Mouse (Mus musculus) midbrain, embryonic 16.5 days (tissue): ENCODE measurements at regions not wholly inside any gene's neighbourhood (a gene's known extent, or its start where the extent isn't known, plus 50 kb on each side); places are given as distances from the start of the nearest gene placed in this dataset.

Source experiments
- ATAC-seq: fragments of 200-750 bp; cut with Nextera tagmentation; 2 replicates; pipeline ENCODE4 v1.8.0; 2017; ENCODE audit warnings: moderate TSS enrichment
- H3K27ac ChIP-seq: fragments of 300-500 bp; sonication (generic); 2 replicates; pipeline ENCODE4 v1.5.1; 2014; ENCODE audit warnings: mild to moderate bottlenecking, low read length, mixed read lengths
- H3K27me3 ChIP-seq: fragments of 300-500 bp; sonication (generic); 2 replicates; pipeline ENCODE4 v1.6.1; 2014; ENCODE audit warnings: low read depth, low read length, mixed read lengths; ENCODE audit not compliant: control insufficient read depth, insufficient read depth
- H3K36me3 ChIP-seq: fragments of 300-500 bp; sonication (generic); 2 replicates; pipeline ENCODE4 v1.6.1; 2014; ENCODE audit warnings: mild to moderate bottlenecking, low read length, moderate library complexity, mixed read lengths; ENCODE audit not compliant: control insufficient read depth, insufficient read depth
- H3K4me1 ChIP-seq: fragments of 300-500 bp; sonication (generic); 2 replicates; pipeline ENCODE4 v1.6.1; 2014; ENCODE audit warnings: mild to moderate bottlenecking, low read length, mixed read lengths; ENCODE audit not compliant: control insufficient read depth, insufficient read depth
- H3K4me2 ChIP-seq: fragments of 300-500 bp; sonication (generic); 2 replicates; pipeline ENCODE4 v1.6.1; 2014; ENCODE audit warnings: mild to moderate bottlenecking, low read length, mixed read lengths
- H3K4me3 ChIP-seq: fragments of 300-500 bp; sonication (generic); 2 replicates; pipeline ENCODE4 v1.5.1; 2014; ENCODE audit warnings: low read depth, mild to moderate bottlenecking, low read length, moderate library complexity, mixed read lengths
- H3K9ac ChIP-seq: fragments of 300-500 bp; sonication (generic); 2 replicates; pipeline ENCODE4 v1.6.1; 2014; ENCODE audit warnings: low read depth, low read length, mixed read lengths
- H3K9me3 ChIP-seq: fragments of 300-500 bp; sonication (generic); replicated peaks from 2 replicates; pipeline ENCODE4 v1.6.1; 2014; ENCODE audit warnings: mild to moderate bottlenecking, low read length, mixed read lengths; ENCODE audit not compliant: control insufficient read depth, poor library complexity, severe bottlenecking
- WGBS: fragments of 180-500 bp; shearing (Covaris S2); extraction: QIAGEN DNeasy Blood & Tissue Kit; methylation state at CpG from one replicate; pipeline ENCODE4 v1.1.7; 2014; 5-methylcytosine and 5-hydroxymethylcytosine counted together

DNA sequence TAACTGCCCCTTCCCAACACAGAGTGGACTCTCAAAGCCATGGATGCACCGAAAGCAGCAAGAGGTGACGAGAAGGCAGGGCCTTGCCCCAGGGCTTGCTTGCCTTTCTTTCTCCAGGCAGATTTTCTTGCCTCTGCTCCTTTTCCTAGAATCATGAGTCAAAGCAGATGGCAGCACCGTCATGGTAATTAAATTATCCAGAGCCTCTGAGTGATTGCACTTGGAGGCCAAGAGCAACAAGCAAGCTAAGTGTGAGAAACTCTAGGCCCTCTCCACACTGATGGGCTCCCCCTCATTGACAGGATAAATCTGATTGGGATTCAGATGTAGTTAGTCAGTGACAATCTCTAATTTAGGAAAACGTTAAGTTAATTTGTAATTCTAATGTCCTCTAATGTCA, 427.5 kb downstream of the Glrx3 start:
- H3K27me3 ChIP-seq, result no peaks in the 10 kb centered on the region
- H3K4me3 ChIP-seq, result no peak overlapping the region
- no peak overlapping the region for H3K27ac ChIP-seq
- no peaks in the 10 kb centered on the region for H3K36me3 ChIP-seq
- H3K9ac ChIP-seq, result no peak overlapping the region
- no peak overlapping the region for H3K4me2 ChIP-seq
- no peak for ATAC-seq
- WGBS, result 35% methylated on average over 4 of the region's 4 CpGs
- no peaks in the 10 kb centered on the region for H3K9me3 ChIP-seq
- H3K4me1 ChIP-seq, result no peaks in the 10 kb centered on the region; the same call in 1 of the 2 replicates

- Histone ChIP-seq H3K27ac (no peak overlapping the region), H3K36me3 (no peaks in the 10 kb centered on the region), H3K9me3 (no peaks in the 10 kb centered on the region), H3K4me2 (no peak overlapping the region), H3K4me3 (no peak overlapping the region), H3K9ac (no peak overlapping the region), H3K4me1 (no peaks in the 10 kb centered on the region; the same call in 1 of the 2 replicates), H3K27me3 (no peaks in the 10 kb centered on the region)
- 37% methylated on average over 7 of the region's 7 CpGs for WGBS
- ATAC-seq, result no peak
These were observed 428.0 kb downstream of the Glrx3 start for GRCm38 (mm10) chr7:137865457-137865856.

DNA sequence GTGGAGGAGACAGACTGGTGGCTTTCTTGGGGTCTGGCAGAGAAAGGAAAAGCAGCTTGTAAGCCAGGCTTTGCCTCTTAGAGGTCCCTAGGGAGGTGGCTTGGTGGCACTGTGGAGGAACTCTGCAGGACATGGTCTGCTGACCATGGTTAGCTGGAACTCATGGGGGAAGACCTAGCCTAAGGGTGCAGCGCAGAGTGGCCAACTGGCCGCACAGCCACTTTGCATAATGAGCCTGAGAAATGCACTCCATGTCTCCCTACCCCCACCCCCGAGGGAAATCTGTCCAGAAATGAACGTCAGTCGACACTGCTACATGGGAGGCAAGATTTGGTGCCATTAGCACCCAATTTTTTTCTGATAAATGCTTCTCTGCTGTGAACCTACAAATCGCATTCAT, 429.5 kb downstream of the Glrx3 start:
- H3K36me3 ChIP-seq, result no peaks in the 10 kb centered on the region

GRCm38 (mm10) chr7:137868501-137868900, 431.1 kb downstream of the Glrx3 start:
- no peak for ATAC-seq
- no peak overlapping the region for H3K4me2 ChIP-seq
- H3K9me3 ChIP-seq, result no peaks in the 10 kb centered on the region
- no peaks in the 10 kb centered on the region for H3K36me3 ChIP-seq
- H3K4me1 ChIP-seq, result no peaks in the 10 kb centered on the region; the same call in 1 of the 2 replicates
- H3K9ac ChIP-seq, result no peak overlapping the region
- H3K4me3 ChIP-seq, result no peak overlapping the region
- H3K27ac ChIP-seq, result no peak overlapping the region
- H3K27me3 ChIP-seq, result no peaks in the 10 kb centered on the region
- 70% methylated on average over 3 of the region's 3 CpGs for WGBS

More for the DNA sequence above, 429.5 kb downstream of the Glrx3 start:
- Histone ChIP-seq H3K4me2 (no peak overlapping the region), H3K4me3 (no peak overlapping the region), H3K9ac (no peak overlapping the region), H3K9me3 (no peaks in the 10 kb centered on the region), H3K27ac (no peak overlapping the region), H3K27me3 (no peaks in the 10 kb centered on the region), H3K4me1 (no peaks in the 10 kb centered on the region; the same call in 1 of the 2 replicates)
- ATAC-seq, result no peak
- WGBS, result 58% methylated on average over 6 of the region's 6 CpGs

- Histone ChIP-seq H3K4me2 (no peak overlapping the region), H3K27me3 (no peaks in the 10 kb centered on the region), H3K4me1 (no peaks in the 10 kb centered on the region; the same call in 1 of the 2 replicates), H3K9me3 (no peaks in the 10 kb centered on the region; the same call in 1 of the 2 replicates), H3K27ac (no peak overlapping the region), H3K9ac (no peak overlapping the region), H3K4me3 (no peak overlapping the region), H3K36me3 (no peaks in the 10 kb centered on the region)
- 87% methylated on average over 2 of the region's 2 CpGs for WGBS
- no peak for ATAC-seq
These were observed 437.9 kb downstream of the Glrx3 start for GRCm38 (mm10) chr7:137875306-137875705.

DNA sequence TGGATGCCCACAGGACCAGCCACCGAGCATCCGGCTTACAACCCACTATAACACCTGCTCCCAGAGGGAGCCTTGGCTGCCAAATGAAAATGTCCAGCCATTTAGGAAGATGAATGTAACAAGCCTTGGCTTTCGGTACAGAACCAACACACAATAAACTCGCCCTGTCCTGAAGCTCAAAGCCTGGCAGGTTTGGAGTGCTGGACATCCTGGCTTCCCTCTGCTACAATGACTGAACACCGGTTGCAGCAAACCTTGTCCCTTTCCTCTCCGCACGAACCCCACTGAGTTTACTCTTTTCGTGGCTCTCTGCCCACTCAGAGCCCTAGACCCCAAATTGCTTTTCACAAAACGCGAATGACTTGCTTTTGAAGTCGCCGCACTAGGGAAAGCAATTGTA, 441.9 kb downstream of the Glrx3 start:
- Histone ChIP-seq H3K27me3 (no peaks in the 10 kb centered on the region), H3K36me3 (no peaks in the 10 kb centered on the region), H3K4me3 (no peak overlapping the region), H3K4me2 (no peak overlapping the region), H3K9me3 (no peaks in the 10 kb centered on the region), H3K4me1 (peaks cover 5% of the 10 kb centered on the region; the same call in 1 of the 2 replicates), H3K9ac (no peak overlapping the region), H3K27ac (no peak overlapping the region)
- WGBS, result 84% methylated on average over 12 of the region's 12 CpGs
- ATAC-seq, result no peak

DNA sequence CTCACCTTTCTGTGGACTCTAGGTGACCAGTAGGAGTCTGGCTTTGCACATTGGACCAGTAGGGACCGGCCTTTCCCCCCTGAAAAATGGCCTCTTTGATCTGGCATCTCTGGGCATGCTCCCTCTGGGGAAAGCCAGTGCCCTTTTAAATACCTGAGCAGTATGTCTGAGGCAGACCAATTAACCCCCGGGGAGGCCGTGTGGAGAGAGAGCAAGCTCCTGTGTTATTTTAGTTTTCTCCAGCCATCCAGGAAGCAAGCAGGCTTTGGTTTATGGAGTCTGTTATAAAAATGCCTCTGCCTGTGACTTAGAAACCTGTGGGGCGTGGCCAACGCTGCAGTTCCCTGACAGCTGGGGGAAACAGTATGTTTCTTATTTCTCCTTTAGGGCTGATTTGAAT, 445.5 kb downstream of the Glrx3 start:
- H3K4me1 ChIP-seq, result peaks cover 7% of the 10 kb centered on the region
- H3K9ac ChIP-seq, result no peak overlapping the region
- no peaks in the 10 kb centered on the region for H3K36me3 ChIP-seq
- H3K9me3 ChIP-seq, result no peaks in the 10 kb centered on the region
- no peak overlapping the region for H3K4me2 ChIP-seq
- no peak overlapping the region for H3K4me3 ChIP-seq
- H3K27me3 ChIP-seq, result no peaks in the 10 kb centered on the region
- 55% methylated on average over 5 of the region's 5 CpGs for WGBS
- no peak for ATAC-seq
- no peak overlapping the region for H3K27ac ChIP-seq

GRCm38 (mm10) chr7:137883701-137884100, 446.3 kb downstream of the Glrx3 start:
- Histone ChIP-seq H3K36me3 (no peaks in the 10 kb centered on the region), H3K4me2 (no peak overlapping the region), H3K4me3 (no peak overlapping the region), H3K9ac (no peak overlapping the region), H3K27ac (no peak overlapping the region), H3K9me3 (no peaks in the 10 kb centered on the region), H3K4me1 (peaks cover 7% of the 10 kb centered on the region), H3K27me3 (no peaks in the 10 kb centered on the region)
- 72% methylated on average over 4 of the region's 4 CpGs for WGBS
- ATAC-seq, result no peak

DNA sequence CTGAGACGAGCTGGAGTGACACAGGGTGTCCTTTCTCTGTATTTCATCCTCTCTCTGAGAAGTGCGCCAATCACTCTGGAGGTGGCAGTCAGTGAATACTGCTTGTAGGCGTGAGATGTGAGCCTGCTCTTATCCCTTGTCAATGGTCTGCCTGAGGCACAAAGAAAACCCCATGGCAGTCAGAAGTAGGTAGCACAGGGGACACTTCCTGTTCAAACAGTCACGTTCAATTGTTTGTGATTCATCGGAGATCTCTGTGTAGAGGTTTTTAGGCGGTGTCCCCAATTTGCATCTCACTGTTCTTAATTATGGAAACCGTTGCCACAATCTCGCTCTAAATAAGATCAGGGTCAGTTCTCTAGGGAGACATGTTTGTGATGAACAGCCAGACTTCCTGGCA, 447.7 kb downstream of the Glrx3 start:
- H3K27me3 ChIP-seq, result no peaks in the 10 kb centered on the region
- H3K27ac ChIP-seq, result no peak overlapping the region
- H3K36me3 ChIP-seq, result no peaks in the 10 kb centered on the region
- no peak overlapping the region for H3K4me3 ChIP-seq
- peaks cover 7% of the 10 kb centered on the region for H3K4me1 ChIP-seq
- H3K9ac ChIP-seq, result no peak overlapping the region
- H3K9me3 ChIP-seq, result no peaks in the 10 kb centered on the region
- H3K4me2 ChIP-seq, result no peak overlapping the region
- 47% methylated on average over 8 of the region's 8 CpGs for WGBS
- ATAC-seq, result no peak
